Mouse (Mus musculus) CH12.LX (cell line): Measurements from ENCODE around the gene AC124502.3. TPM values are rescaled to one million over a fixed set of nuclear protein-coding genes. Genes with fewer than 3 reads are reported as not detected.

Experiments used
- DNase-seq: peaks from one replicate; pipeline ENCODE4 v3.0.0-alpha.2; 2013; ENCODE audit errors: extremely low read depth
- H3K27ac ChIP-seq: 2 replicates; pipeline ENCODE4 v1.5.1; 2012; ENCODE audit warnings: low read depth, mild to moderate bottlenecking, control low read depth, moderate library complexity; ENCODE audit not compliant: insufficient read depth
- H3K27me3 ChIP-seq: replicated peaks from 2 replicates; pipeline ENCODE3; 2012; ENCODE audit warnings: inconsistent platforms
- H3K36me3 ChIP-seq, 2 experiments: replicated peaks in 1 of 2; 2 replicates each; pipeline versions ENCODE3 to v1.6.1; 2012; ENCODE audit warnings: inconsistent platforms in 1 of 2, low read length in 1 of 2, mild to moderate bottlenecking in 1 of 2, mixed read lengths in 1 of 2, moderate library complexity in 1 of 2; ENCODE audit not compliant: control insufficient read depth in 1 of 2, insufficient read depth in 1 of 2
- H3K4me1 ChIP-seq, 2 experiments: 2 replicates each; pipeline ENCODE4 v1.6.1; 2012; ENCODE audit warnings: inconsistent platforms in 1 of 2, moderate library complexity in 1 of 2; ENCODE audit not compliant: insufficient read depth in 2 of 2, control insufficient read depth in 1 of 2
- H3K4me2 ChIP-seq: 2 replicates; pipeline ENCODE4 v1.6.1; 2012; ENCODE audit warnings: low read depth, mild to moderate bottlenecking, control low read depth; ENCODE audit not compliant: poor library complexity, insufficient read depth, severe bottlenecking
- H3K4me3 ChIP-seq, 3 experiments: fragments of 150-350 bp in 1 of 3; sonication (generic) in 1 of 3; replicated peaks in 1 of 3; 2 replicates each; pipeline versions ENCODE3 to v1.5.1; 2011 to 2012; ENCODE audit warnings: low read depth in 2 of 3, low read length in 2 of 3, mild to moderate bottlenecking in 2 of 3, moderate library complexity in 2 of 3, control low read depth in 1 of 3, improper control_type of control experiment in 1 of 3, inconsistent platforms in 1 of 3, mixed read lengths in 1 of 3; ENCODE audit not compliant: poor library complexity in 1 of 3
- H3K79me2 ChIP-seq: replicated peaks from 2 replicates; pipeline ENCODE4 v1.6.1; 2012; ENCODE audit warnings: mild to moderate bottlenecking, moderate library complexity; ENCODE audit not compliant: control insufficient read depth, poor library complexity, insufficient read depth, severe bottlenecking; ENCODE audit errors: extremely low read depth
- H3K9ac ChIP-seq: 2 replicates; pipeline ENCODE4 v1.6.1; 2012; ENCODE audit warnings: low read depth, mild to moderate bottlenecking, control low read depth, moderate library complexity; ENCODE audit not compliant: insufficient read depth
- H3K9me3 ChIP-seq: replicated peaks from 2 replicates; pipeline ENCODE3; 2012; ENCODE audit warnings: low read length, inconsistent platforms, mixed read lengths
- BHLHE40 ChIP-seq: IDR thresholded peaks from 2 replicates; pipeline ENCODE4 v1.6.1; 2011; ENCODE audit warnings: mild to moderate bottlenecking, low read depth, low read length, improper control_type of control experiment
- CHD1 ChIP-seq: IDR thresholded peaks from 2 replicates; pipeline ENCODE4 v1.6.1; 2012; ENCODE audit warnings: low read depth, low read length, improper control_type of control experiment, inconsistent platforms
- CHD2 ChIP-seq: IDR thresholded peaks from 2 replicates; pipeline ENCODE4 v1.6.1; 2011; ENCODE audit warnings: low read length, improper control_type of control experiment
- CTCF ChIP-seq, 2 experiments: IDR thresholded peaks in 1 of 2; conservative IDR thresholded peaks in 1 of 2; 2 replicates each; pipeline ENCODE4 v1.5.1; 2011 to 2012; ENCODE audit warnings: low read depth in 2 of 2, low read length in 2 of 2, improper control_type of control experiment in 1 of 2, inconsistent platforms in 1 of 2, mild to moderate bottlenecking in 1 of 2, moderate library complexity in 1 of 2
- E2F4 ChIP-seq: IDR thresholded peaks from 2 replicates; pipeline ENCODE4 v1.6.1; 2011; ENCODE audit warnings: low read depth, low read length, improper control_type of control experiment; ENCODE audit not compliant: insufficient replicate concordance
- ELF1 ChIP-seq: IDR thresholded peaks from 2 replicates; pipeline ENCODE4 v1.6.1; 2014; ENCODE audit warnings: low read depth, mild to moderate bottlenecking, inconsistent platforms, low read length, improper control_type of control experiment
- EP300 ChIP-seq: IDR thresholded peaks from 2 replicates; pipeline ENCODE4 v1.6.1; 2011; ENCODE audit warnings: low read length, improper control_type of control experiment
- ETS1 ChIP-seq: conservative IDR thresholded peaks from 2 replicates; pipeline ENCODE4 v1.6.1; 2012; ENCODE audit warnings: low read depth, mild to moderate bottlenecking, inconsistent platforms, low read length, improper control_type of control experiment, moderate library complexity
- GABPA ChIP-seq: IDR thresholded peaks from 2 replicates; pipeline ENCODE4 v1.6.1; 2012; ENCODE audit warnings: low read depth, low read length, improper control_type of control experiment, inconsistent platforms; ENCODE audit not compliant: insufficient replicate concordance
- IRF4 ChIP-seq: IDR thresholded peaks from 2 replicates; pipeline ENCODE4 v1.6.1; 2014; ENCODE audit warnings: low read depth, mild to moderate bottlenecking, inconsistent platforms, low read length, improper control_type of control experiment
- JUN ChIP-seq: IDR thresholded peaks from 2 replicates; pipeline ENCODE4 v1.6.1; 2011; ENCODE audit warnings: low read depth, mild to moderate bottlenecking, low read length, improper control_type of control experiment, moderate library complexity; ENCODE audit not compliant: insufficient read depth
- KAT2A ChIP-seq: IDR thresholded peaks from 2 replicates; pipeline ENCODE4 v1.6.1; 2012; ENCODE audit warnings: low read length, improper control_type of control experiment, inconsistent platforms; ENCODE audit not compliant: insufficient replicate concordance
- MAFK ChIP-seq: IDR thresholded peaks from 2 replicates; pipeline ENCODE4 v1.6.1; 2011; ENCODE audit warnings: low read length, improper control_type of control experiment; ENCODE audit not compliant: insufficient replicate concordance
- MAZ ChIP-seq: IDR thresholded peaks from 2 replicates; pipeline ENCODE4 v1.6.1; 2012; ENCODE audit warnings: low read depth, mild to moderate bottlenecking, inconsistent platforms, low read length, improper control_type of control experiment, moderate library complexity
- MXI1 ChIP-seq: IDR thresholded peaks from 2 replicates; pipeline ENCODE4 v1.6.1; 2011; ENCODE audit warnings: mild to moderate bottlenecking, low read depth, low read length, improper control_type of control experiment
- NRF1 ChIP-seq: IDR thresholded peaks from 2 replicates; pipeline ENCODE4 v1.6.1; 2014; ENCODE audit warnings: low read depth, mild to moderate bottlenecking, inconsistent platforms, low read length, improper control_type of control experiment, moderate library complexity
- POLR2AphosphoS2 ChIP-seq: IDR thresholded peaks from 2 replicates; pipeline ENCODE4 v1.6.1; 2011; ENCODE audit warnings: low read depth, low read length, improper control_type of control experiment
- RCOR1 ChIP-seq: conservative IDR thresholded peaks from 2 replicates; pipeline ENCODE4 v1.6.1; 2012; ENCODE audit warnings: low read depth, mild to moderate bottlenecking, inconsistent platforms, low read length, improper control_type of control experiment
- TBP ChIP-seq: conservative IDR thresholded peaks from 2 replicates; pipeline ENCODE4 v1.6.1; 2011; ENCODE audit warnings: low read depth, low read length, improper control_type of control experiment
- TCF12 ChIP-seq: IDR thresholded peaks from 2 replicates; pipeline ENCODE4 v1.6.1; 2014; ENCODE audit warnings: low read depth, mild to moderate bottlenecking, inconsistent platforms, low read length, improper control_type of control experiment
- ZC3H11A ChIP-seq: IDR thresholded peaks from 2 replicates; pipeline ENCODE4 v1.6.1; 2012; ENCODE audit warnings: low read depth, mild to moderate bottlenecking, inconsistent platforms, low read length, improper control_type of control experiment
- ZMIZ1 ChIP-seq: IDR thresholded peaks from 2 replicates; pipeline ENCODE4 v1.6.1; 2012; ENCODE audit warnings: low read depth, mild to moderate bottlenecking, inconsistent platforms, low read length, improper control_type of control experiment
- ZNF384 ChIP-seq: IDR thresholded peaks from 2 replicates; pipeline ENCODE4 v1.6.1; 2012; ENCODE audit warnings: low read depth, low read length, improper control_type of control experiment, inconsistent platforms
- dilution Hi-C: fragments of 300-500 bp; cut with MboI; formaldehyde crosslinking; loops from 2 replicates; pipeline ENCODE4 v1.14.3; 2020; ENCODE audit warnings: low sequenced_read_pairs; ENCODE audit not compliant: extremely low pct_unique_long_range_greater_than_20kb, extremely low pct_ligation_motif_present
- in situ Hi-C: fragments of 300-500 bp; cut with MboI; formaldehyde crosslinking; loops from 3 replicates; pipeline ENCODE4 v1.14.3; 2019; ENCODE audit warnings: low sequenced_read_pairs, low pct_ligation_motif_present, low pct_unique_long_range_greater_than_20kb, mixed read lengths
- polyA plus RNA-seq: library from polyadenylated mRNA; unstranded; fragments of >175 nt; gene quantifications from 2 replicates; pipeline ENCODE4 v1.2.1, GENCODE M21; 2012; ENCODE audit warnings: low read depth; ENCODE audit not compliant: insufficient read length
- total RNA-seq, 2 experiments: library from RNA; depleted of rRNA; stranded (reverse); fragments of 300-350 nt in 1 of 2; fragments of >200 nt in 1 of 2; gene quantifications; 2 replicates each; pipeline ENCODE4 v1.2.3; 2012 to 2014

AC124502.3 gene
- total and polyA plus RNA-seq, 3 experiments, result 0.15 to 2.1 (median 0.29) TPM

- Histone ChIP-seq H3K9ac (no peak overlapping the region), H3K4me2 (no peak overlapping the region), H3K4me1 (peaks cover 5 to 11% of the 10 kb centered on the region in 2 experiments; a peak in 3 of 4 replicates), H3K27me3 (peaks cover 49% of the 10 kb centered on the region), H3K36me3 (peaks cover 0 to 3% of the 10 kb centered on the region in 2 experiments), H3K4me3 (no peak overlapping the region), H3K27ac (no peak overlapping the region), H3K9me3 (no peaks in the 10 kb centered on the region), H3K79me2 (no peaks in the 10 kb centered on the region)
- in situ Hi-C loops (no loop called here), dilution Hi-C loops (no loop called here)
- TF ChIP-seq MAZ, result no peak
- no peak for TF ChIP-seq GABPA
- no peak for TF ChIP-seq JUN
- no peak for TF ChIP-seq BHLHE40
- TF ChIP-seq CHD2, result no peak
- no peak for DNase-seq
These were observed 23.4 kb downstream of the AC124502.3 start for GRCm38 (mm10) chr19:5062041-5062440.

DNA sequence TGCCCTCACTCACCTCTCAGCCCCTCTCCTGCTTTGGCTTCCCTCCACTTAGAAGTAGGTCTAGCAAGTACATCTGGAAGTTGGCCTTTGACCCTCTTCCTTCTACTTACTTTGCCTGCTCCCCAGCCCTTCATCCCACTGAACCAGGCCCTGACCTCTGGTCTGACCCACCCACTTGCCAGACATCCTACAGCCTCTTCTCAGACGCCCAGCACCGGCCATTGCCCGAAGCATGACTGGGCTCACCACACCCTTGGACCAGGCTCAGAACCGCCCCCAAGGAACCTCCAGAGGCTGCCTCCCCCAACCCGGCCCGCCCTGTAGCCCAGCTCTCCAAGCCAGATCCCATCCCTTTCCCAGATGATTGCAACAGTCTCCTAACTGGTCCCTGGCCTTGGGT lies 23.8 kb downstream of the AC124502.3 start:
- Histone ChIP-seq H3K27me3 (peaks cover 53% of the 10 kb centered on the region), H3K79me2 (no peaks in the 10 kb centered on the region), H3K9me3 (no peaks in the 10 kb centered on the region), H3K36me3 (peaks cover 0 to 3% of the 10 kb centered on the region in 2 experiments), H3K27ac (no peak overlapping the region), H3K9ac (no peak overlapping the region), H3K4me2 (no peak overlapping the region), H3K4me1 (peaks cover 5 to 11% of the 10 kb centered on the region in 2 experiments; a peak in 3 of 4 replicates), H3K4me3 (no peak overlapping the region)
- in situ Hi-C loops, result no loop called here
- dilution Hi-C loops, result no loop called here
- TF ChIP-seq ZC3H11A (no peak), ETS1 (no peak), BHLHE40 (no peak), KAT2A (no peak)
- no peak for DNase-seq

GRCm38 (mm10) chr19:5065104-5065503 lies 26.4 kb downstream of the AC124502.3 start:
- peaks cover 78% of the 10 kb centered on the region for H3K27me3 ChIP-seq
- DNase-seq, result no peak
- H3K4me2 ChIP-seq, result no peak overlapping the region
- H3K9me3 ChIP-seq, result no peaks in the 10 kb centered on the region
- TF ChIP-seq ELF1 (no peak), IRF4 (no peak), CHD1 (no peak), CTCF (conservative IDR thresholded peaks at IDR 0.05 in 1 of 2, IDR thresholded peaks at IDR 0.05 in 1 of 2; ENCODE audit: low read depth in 2 of 2, low read length in 2 of 2) (no peak), ZNF384 (no peak), NRF1 (no peak), MAFK (no peak), POLR2AphosphoS2 (no peak), ZMIZ1 (no peak), E2F4 (no peak), TBP (no peak), MXI1 (no peak), TCF12 (no peak), ZC3H11A (no peak), EP300 (no peak), RCOR1 (no peak)
- H3K9ac ChIP-seq, result no peak overlapping the region
- no peaks in the 10 kb centered on the region; a peak in 1 of 4 replicates for H3K4me1 ChIP-seq
- H3K4me3 ChIP-seq, result no peak overlapping the region
- no peaks in the 10 kb centered on the region for H3K79me2 ChIP-seq
- no peak overlapping the region for H3K27ac ChIP-seq
- dilution Hi-C loops (no loop called here), in situ Hi-C loops (no loop called here)
- no peaks in the 10 kb centered on the region for H3K36me3 ChIP-seq
